Mouse (Mus musculus) midbrain, embryonic 12.5 days (tissue): ENCODE data around the gene Tsfm. TPM values are rescaled to one million over a fixed set of nuclear protein-coding genes. Genes with fewer than 3 reads are reported as not detected.

ENCODE experiments used
- ATAC-seq: fragments of 200-750 bp; cut with Nextera tagmentation; 2 replicates; pipeline ENCODE4 v1.8.0; 2017; ENCODE audit warnings: low read depth, moderate TSS enrichment, moderate library complexity; ENCODE audit not compliant: low FRiP score
- H3K27ac ChIP-seq: fragments of 300-500 bp; sonication (generic); replicated peaks from 2 replicates; pipeline ENCODE4 v1.5.1; 2016; ENCODE audit warnings: mild to moderate bottlenecking
- H3K27me3 ChIP-seq: fragments of 300-500 bp; sonication (generic); 2 replicates; pipeline ENCODE4 v1.6.1; 2016; ENCODE audit warnings: mild to moderate bottlenecking
- H3K36me3 ChIP-seq: fragments of 300-500 bp; sonication (generic); 2 replicates; pipeline ENCODE4 v1.6.1; 2016
- H3K4me1 ChIP-seq: fragments of 300-500 bp; sonication (generic); 2 replicates; pipeline ENCODE4 v1.6.1; 2016
- H3K4me2 ChIP-seq: fragments of 300-500 bp; sonication (generic); replicated peaks from 2 replicates; pipeline ENCODE4 v1.6.1; 2016; ENCODE audit warnings: mild to moderate bottlenecking, moderate library complexity
- H3K4me3 ChIP-seq: fragments of 300-500 bp; sonication (generic); 2 replicates; pipeline ENCODE4 v1.5.1; 2016; ENCODE audit warnings: mild to moderate bottlenecking
- H3K9ac ChIP-seq: fragments of 300-500 bp; sonication (generic); replicated peaks from 2 replicates; pipeline ENCODE4 v1.6.1; 2016; ENCODE audit warnings: mild to moderate bottlenecking, moderate library complexity
- H3K9me3 ChIP-seq: fragments of 300-500 bp; sonication (generic); 2 replicates; pipeline ENCODE4 v1.6.1; 2016; ENCODE audit warnings: mild to moderate bottlenecking
- WGBS: fragments of 180-500 bp; shearing (Covaris S2); methylation state at CpG from one replicate; pipeline ENCODE4 v1.1.7; 2016; 5-methylcytosine and 5-hydroxymethylcytosine counted together
- polyA plus RNA-seq: library from polyadenylated mRNA; unstranded; fragments of >200 nt; fragmentation: Nextera tagmentation; extraction: Ambion mirVana; gene quantifications from 2 replicates; pipeline ENCODE4 v1.2.1, GENCODE M21; 2016

The Tsfm gene
- polyA plus RNA-seq, 1 experiment from 2014 or later = 79.2 TPM

DNA sequence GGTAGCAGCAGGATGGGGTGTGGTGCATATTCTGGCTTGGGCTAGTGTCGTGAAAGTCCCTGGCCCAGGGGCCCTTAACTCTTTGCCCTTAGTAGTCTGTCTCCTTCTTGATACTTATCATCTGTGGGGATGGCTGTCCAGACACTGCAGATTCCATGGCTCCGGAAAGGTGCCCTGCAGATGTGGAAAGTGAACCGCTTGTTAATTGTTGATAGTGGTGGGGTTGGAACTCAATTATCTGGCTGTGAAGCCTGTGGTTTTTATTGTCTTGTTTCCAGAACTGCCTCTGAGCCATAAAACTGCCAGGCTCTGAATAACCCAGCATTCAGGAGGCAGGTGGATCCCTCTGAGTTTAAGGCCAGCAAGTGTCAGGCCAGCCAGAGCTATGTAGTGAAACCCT is 39.0 kb downstream of the Tsfm start:
- H3K4me1 ChIP-seq = peaks cover 28% of the 10 kb centered on the region
- WGBS = 81% methylated on average over 3 of the region's 3 CpGs
- H3K27ac ChIP-seq = no peak overlapping the region
- no peak overlapping the region for H3K4me3 ChIP-seq
- ATAC-seq = no peak
- H3K9ac ChIP-seq = no peak overlapping the region
- peaks cover 47% of the 10 kb centered on the region for H3K36me3 ChIP-seq
- no peaks in the 10 kb centered on the region for H3K9me3 ChIP-seq
- no peaks in the 10 kb centered on the region for H3K27me3 ChIP-seq
- no peak overlapping the region for H3K4me2 ChIP-seq

DNA sequence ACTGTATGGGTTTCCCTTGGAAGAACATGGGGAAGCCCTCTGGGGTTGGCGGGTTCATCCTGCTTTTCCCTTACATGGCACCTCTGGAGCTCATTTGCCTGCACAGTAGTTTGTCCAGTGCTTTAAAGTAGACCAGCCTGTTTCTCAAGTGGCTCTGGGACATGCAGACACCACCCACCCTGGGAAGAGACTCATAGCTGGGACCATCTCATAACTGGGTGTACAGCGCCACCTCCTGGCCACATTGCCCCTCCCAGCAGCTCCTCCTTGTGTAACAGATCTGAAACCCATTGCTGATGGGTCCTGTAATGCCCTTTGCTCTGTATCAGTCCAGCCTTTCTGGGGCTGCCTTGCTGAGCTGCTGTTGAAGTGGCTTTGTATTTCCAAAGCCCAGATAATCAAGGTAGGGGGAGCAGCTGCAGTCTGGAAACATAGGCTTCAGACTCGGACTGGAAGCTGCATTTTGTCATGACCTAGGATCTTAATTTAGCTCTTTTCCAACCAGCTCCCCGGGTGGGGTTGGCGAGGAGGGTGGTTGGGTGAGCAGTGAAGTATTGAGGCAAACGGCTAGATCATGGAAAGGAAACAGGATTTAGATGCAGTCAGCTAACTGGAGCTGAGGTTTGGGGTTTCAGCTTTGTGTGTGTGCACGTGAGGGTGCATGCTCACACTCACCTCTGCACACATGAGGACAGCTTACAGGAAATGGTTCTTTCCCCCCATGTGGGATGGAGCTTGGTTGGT is 40.2 kb downstream of the Tsfm start:
- peak; percentile 78 for ATAC-seq
- Histone ChIP-seq H3K4me2 (no peak overlapping the region), H3K27ac (0 out of 2 replicates have a peak overlapping the region, but pooled peaks have one; percentile 42), H3K27me3 (no peaks in the 10 kb centered on the region), H3K4me1 (peaks cover 38% of the 10 kb centered on the region), H3K9me3 (no peaks in the 10 kb centered on the region), H3K36me3 (peaks cover 39% of the 10 kb centered on the region), H3K9ac (no peak overlapping the region), H3K4me3 (no peak overlapping the region)
- WGBS = 63% methylated on average over 7 of the region's 7 CpGs

DNA sequence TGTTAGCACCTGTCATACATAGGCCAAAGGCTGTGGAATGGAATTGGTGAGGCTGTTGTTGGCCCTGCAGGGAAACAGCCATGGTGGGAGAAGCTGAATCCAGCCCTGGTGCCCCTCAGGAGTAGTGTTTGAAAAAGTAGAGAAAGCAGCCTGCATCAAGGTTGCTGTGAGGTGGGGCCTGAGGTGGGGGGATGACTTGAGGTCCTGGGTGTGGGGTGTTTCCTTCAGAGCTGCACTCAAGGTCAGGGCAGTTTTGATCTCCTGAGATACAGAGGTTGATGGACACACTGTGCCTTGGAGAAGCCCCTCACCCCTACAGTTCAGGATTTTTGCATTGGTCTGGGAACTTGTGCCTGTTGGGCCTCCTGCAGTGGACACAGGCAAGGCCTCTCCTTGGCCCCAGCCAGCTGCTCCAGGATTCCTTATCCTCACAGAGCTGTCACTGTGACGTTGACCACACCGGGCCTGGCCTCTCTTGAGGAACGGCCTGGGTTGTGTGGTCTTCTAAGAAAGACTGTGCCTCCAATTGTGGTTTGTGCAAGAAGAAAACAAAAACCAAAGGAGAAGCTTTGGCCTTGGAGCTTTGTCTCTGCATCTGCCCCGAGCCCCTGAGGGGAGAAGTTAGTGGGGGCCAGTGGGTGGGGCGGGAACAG is 42.0 kb downstream of the Tsfm start:
- no peak overlapping the region; the same call in 1 of the 2 replicates for H3K9ac ChIP-seq
- WGBS = 72% methylated on average over 5 of the region's 5 CpGs
- 0 out of 2 replicates have a peak overlapping the region, but pooled peaks have one; percentile 30 for H3K27ac ChIP-seq
- ATAC-seq = no peak
- no peak overlapping the region for H3K4me2 ChIP-seq
- H3K4me3 ChIP-seq = no peak overlapping the region
- H3K27me3 ChIP-seq = no peaks in the 10 kb centered on the region
- peaks cover 20% of the 10 kb centered on the region for H3K36me3 ChIP-seq
- H3K4me1 ChIP-seq = peaks cover 54% of the 10 kb centered on the region
- H3K9me3 ChIP-seq = no peaks in the 10 kb centered on the region

DNA sequence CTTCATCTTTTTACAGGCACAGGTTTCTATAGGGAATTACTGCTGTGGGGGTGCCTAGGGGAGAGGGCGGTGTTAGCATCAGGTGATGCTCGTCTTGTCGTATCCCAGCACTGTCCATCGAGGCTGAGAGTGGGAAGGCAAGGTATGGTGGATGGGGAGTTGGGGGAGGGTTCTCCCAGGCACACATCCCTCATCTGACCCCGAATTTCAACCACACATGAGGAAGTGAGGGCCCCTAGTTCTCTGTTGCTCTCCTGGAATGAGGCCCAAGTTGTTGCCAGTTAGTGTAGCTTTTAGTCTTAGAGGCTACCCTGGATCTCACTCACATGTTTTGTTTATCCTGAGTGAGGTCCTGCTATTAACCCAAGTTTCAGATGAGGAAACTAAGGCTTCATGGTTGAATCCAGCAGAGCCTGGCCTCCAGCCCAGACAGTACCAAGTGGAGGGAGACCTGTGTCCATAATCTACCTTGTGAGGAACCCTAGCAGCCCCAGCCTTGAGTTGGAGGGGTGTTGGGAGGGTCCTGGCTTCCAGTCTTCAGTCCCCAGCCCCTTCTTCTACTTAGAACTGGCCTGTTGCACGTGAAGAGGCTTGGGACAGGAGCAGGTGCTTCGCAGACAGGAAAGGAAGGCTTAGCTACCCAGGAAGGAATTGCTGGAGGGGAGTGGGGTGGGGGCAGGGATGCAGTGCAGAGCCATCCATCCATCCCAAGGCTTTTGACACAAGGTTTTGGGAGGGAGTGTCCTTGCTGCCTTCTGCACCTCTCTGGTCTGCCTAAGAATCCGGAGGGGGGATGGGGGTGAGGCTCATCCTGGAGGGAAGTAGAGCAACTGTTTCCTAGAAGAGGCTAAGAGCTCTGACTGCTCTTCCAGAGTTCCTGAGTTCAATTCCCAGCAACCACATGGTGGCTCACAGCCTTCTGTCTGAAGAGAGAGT is 43.2 kb downstream of the Tsfm start:
- H3K9ac ChIP-seq = no peak overlapping the region
- peaks cover 66% of the 10 kb centered on the region for H3K4me1 ChIP-seq
- WGBS = 61% methylated on average over 8 of the region's 8 CpGs
- H3K9me3 ChIP-seq = no peaks in the 10 kb centered on the region
- H3K36me3 ChIP-seq = peaks cover 8% of the 10 kb centered on the region
- no peak overlapping the region for H3K4me3 ChIP-seq
- ATAC-seq = no peak
- no peaks in the 10 kb centered on the region for H3K27me3 ChIP-seq
- H3K27ac ChIP-seq = no peak overlapping the region
- no peak overlapping the region for H3K4me2 ChIP-seq

DNA sequence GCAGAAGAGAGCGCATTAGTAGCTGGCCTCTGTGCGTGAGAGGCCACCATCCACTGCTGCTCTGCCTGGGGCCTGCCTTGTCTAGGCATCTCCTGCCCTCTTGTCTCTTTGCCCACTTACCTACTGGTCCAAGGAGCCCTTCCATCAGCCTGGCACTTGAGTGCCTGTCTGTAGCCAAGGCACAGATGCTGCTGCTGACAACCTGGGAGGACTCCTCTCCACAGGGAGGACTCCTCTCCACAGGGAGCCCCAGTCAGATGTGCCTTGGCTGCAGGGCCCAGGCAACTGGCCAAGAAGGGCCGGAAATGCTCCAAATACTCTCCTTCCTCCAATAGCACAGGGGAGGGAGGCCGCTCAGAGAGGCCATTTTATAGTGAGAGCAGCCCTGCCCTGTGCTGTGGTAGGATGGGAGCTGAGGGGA is 44.1 kb downstream of the Tsfm start:
- Histone ChIP-seq H3K27ac (peak overlapping the region; percentile 36; the same call in 1 of the 2 replicates), H3K4me3 (no peak overlapping the region), H3K36me3 (0 out of 2 replicates have a peak, but pooled peaks cover 5% of the 10 kb centered on the region), H3K27me3 (no peaks in the 10 kb centered on the region), H3K9ac (no peak overlapping the region; the same call in 1 of the 2 replicates), H3K4me1 (peaks cover 75% of the 10 kb centered on the region), H3K9me3 (no peaks in the 10 kb centered on the region), H3K4me2 (no peak overlapping the region)
- ATAC-seq = no peak
- WGBS = 67% methylated on average over 4 of the region's 4 CpGs

DNA sequence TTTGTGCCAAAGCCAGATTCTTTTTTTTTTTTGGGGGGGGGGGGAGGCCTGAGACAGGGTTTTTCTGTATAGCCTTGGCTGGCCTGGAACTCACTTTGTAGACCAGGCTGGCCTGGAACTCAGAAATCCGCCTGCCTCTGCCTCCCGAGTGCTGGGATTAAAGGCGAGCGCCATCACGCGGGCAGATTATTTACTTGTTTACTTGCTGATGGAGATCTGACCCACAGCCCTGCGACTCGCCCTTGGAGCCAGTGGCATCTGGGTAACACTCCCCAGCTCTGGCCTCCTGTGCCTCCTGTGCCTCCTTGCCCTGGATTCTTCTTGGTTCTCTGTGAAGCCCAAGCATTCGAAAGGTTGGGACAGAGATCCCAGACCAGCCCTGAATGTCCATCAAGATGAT is 45.1 kb downstream of the Tsfm start:
- Histone ChIP-seq H3K4me3 (no peak overlapping the region), H3K36me3 (no peaks in the 10 kb centered on the region), H3K27ac (no peak overlapping the region), H3K4me1 (peaks cover 84% of the 10 kb centered on the region), H3K9me3 (no peaks in the 10 kb centered on the region), H3K4me2 (no peak overlapping the region), H3K27me3 (no peaks in the 10 kb centered on the region), H3K9ac (no peak overlapping the region)
- 91% methylated on average over 9 of the region's 9 CpGs for WGBS
- no peak for ATAC-seq

DNA sequence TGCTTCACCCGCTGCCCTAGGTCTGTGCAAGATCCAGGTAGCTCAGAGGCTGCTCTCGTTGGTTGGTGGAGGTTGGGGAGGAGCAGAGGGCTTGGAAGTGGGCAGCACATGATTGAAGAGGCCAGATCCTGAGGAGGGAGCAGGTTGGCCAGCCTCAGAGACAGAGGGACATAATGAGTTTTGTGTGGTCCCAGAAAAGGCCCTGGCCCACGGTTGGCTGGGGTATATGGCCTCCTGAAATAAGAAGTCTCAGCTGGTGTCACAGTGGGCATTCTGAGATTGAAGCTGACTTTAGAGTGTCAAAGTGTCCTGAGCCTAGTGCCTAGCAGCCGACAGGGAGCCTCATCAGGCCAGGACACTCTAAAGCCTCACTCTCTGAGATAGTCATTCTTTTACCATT is 45.5 kb downstream of the Tsfm start:
- peaks cover 84% of the 10 kb centered on the region for H3K4me1 ChIP-seq
- no peak for ATAC-seq
- H3K9me3 ChIP-seq = no peaks in the 10 kb centered on the region
- no peaks in the 10 kb centered on the region for H3K27me3 ChIP-seq
- no peak overlapping the region for H3K9ac ChIP-seq
- H3K4me2 ChIP-seq = no peak overlapping the region
- peak overlapping the region; percentile 42; the same call in 1 of the 2 replicates for H3K27ac ChIP-seq
- 82% methylated on average over 4 of the region's 4 CpGs for WGBS
- no peaks in the 10 kb centered on the region for H3K36me3 ChIP-seq
- no peak overlapping the region for H3K4me3 ChIP-seq

DNA sequence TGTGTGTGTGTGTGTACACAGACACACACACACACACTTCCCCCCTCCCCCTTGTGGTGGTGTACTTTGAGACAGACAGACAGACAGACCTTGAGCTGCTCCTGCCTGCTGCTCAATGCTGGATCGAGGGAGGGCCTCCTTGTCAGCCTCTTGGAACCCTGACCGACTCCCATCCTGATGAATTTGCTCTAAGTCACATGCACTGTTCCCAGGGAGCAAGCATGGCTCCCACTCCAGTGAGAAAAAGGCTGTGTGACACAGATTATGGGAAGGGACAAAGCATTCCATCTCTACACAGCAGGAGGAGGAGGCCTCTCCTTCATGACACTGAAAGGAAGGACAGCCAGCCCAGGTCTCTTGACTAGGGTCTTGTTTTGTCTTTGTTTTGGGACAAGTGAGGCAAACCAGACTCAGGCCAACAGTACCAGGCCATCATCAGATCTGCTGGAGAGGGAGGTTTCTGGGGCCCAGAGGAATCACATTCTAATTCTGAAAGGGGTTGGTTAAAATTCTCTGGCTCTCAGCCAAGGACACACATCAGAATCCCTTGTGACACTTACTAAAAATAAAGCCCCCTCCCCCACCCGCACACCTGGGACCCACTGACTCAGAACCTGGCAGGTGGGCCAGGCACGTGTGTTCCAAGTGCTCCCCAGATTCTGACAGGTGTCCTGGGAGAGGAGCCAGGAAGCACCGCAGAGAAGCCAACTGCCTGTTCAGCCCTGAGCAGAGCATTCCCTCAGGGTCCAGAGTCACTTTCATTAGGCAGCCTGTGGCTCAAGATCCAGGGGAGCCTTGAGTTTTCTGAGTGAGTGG is 46.2 kb downstream of the Tsfm start:
- Histone ChIP-seq H3K4me1 (peaks cover 83% of the 10 kb centered on the region), H3K4me3 (no peak overlapping the region)

DNA sequence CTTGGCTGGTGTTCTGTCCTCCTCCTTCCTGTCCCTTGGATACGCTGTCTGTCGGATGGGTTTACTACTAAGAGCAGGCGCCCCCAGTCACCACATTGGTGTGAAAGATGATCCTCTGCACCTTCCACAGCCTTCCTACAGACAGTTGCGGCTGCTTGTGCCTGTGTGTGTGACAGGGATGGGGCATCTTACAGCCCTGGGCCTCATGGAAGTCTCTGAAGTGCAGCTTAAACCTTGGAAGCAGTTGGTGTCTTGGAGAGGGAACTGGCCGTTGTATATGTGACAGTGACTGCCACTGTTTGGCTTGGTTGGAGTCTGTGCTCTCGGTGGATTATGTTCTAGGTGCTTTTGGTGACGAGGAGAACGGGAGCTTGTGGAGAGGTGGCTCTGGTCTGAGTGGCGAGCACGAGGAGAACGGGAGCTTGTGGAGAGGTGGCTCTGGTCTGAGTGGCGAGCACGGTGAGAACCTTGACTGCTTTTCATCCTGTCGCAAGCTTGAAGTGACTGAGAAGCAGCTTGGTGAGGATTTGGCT is 47.4 kb downstream of the Tsfm start:
- H3K4me2 ChIP-seq = peak overlapping the region; percentile 83; the same call in 1 of the 2 replicates
- WGBS = 64% methylated on average over 14 of the region's 14 CpGs

More for the DNA sequence above, 46.2 kb downstream of the Tsfm start:
- Histone ChIP-seq H3K9me3 (no peaks in the 10 kb centered on the region), H3K27me3 (no peaks in the 10 kb centered on the region), H3K4me2 (peak overlapping the region; percentile 17), H3K9ac (peak overlapping the region; percentile 2; the same call in 1 of the 2 replicates), H3K36me3 (no peaks in the 10 kb centered on the region), H3K27ac (peak overlapping the region; percentile 42)
- no peak for ATAC-seq
- WGBS = 57% methylated on average over 5 of the region's 5 CpGs

DNA sequence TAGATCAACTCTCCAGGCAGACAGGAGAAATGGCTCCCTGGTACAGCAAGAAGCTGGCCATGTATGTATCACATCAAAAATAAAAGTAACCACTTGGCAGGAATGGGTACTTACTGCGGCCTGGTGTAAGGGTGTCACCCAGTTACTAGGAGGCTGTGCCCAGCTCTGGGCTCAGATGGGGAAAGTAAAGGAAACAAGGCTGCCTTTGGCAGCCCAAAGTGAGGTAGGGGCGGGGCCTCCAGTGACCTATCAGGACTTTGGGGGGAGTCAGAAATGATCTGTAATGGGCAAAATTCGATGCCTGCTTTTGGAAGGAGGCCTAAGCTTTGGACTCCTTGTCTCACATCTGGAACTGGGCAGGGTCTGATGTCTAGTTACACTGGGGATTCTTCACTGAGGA is 48.9 kb downstream of the Tsfm start:
- H3K36me3 ChIP-seq = no peaks in the 10 kb centered on the region
- H3K4me1 ChIP-seq = peaks cover 67% of the 10 kb centered on the region
- 66% methylated on average over 3 of the region's 3 CpGs for WGBS
- H3K4me3 ChIP-seq = no peak overlapping the region; the same call in 1 of the 2 replicates
- peak overlapping the region; percentile 96; the same call in 1 of the 2 replicates for H3K9ac ChIP-seq
- no peak overlapping the region for H3K27ac ChIP-seq
- no peaks in the 10 kb centered on the region for H3K9me3 ChIP-seq
- ATAC-seq = no peak
- no peaks in the 10 kb centered on the region for H3K27me3 ChIP-seq
- H3K4me2 ChIP-seq = peak overlapping the region; percentile 83

More for the DNA sequence above, 47.4 kb downstream of the Tsfm start:
- no peaks in the 10 kb centered on the region for H3K9me3 ChIP-seq
- ATAC-seq = no peak
- peaks cover 77% of the 10 kb centered on the region for H3K4me1 ChIP-seq
- no peak overlapping the region for H3K4me3 ChIP-seq
- no peak overlapping the region for H3K27ac ChIP-seq
- H3K36me3 ChIP-seq = no peaks in the 10 kb centered on the region
- 0 out of 2 replicates have a peak overlapping the region, but pooled peaks have one; percentile 47 for H3K9ac ChIP-seq
- no peaks in the 10 kb centered on the region for H3K27me3 ChIP-seq
